Mouse (Mus musculus) brain, embryonic 14.5 days (tissue): Measurements from ENCODE around the gene Cct7. TPM values are rescaled to one million over a fixed set of nuclear protein-coding genes. Genes with fewer than 3 reads are reported as not detected.

ENCODE experiments used
- DNase-seq: peaks from one replicate; pipeline ENCODE4 v3.0.0-alpha.2; 2011; ENCODE audit warnings: low read depth
- CTCF ChIP-seq: fragments of 200-500 bp; IDR thresholded peaks from 2 replicates; pipeline ENCODE4 v1.5.1; 2012; ENCODE audit warnings: inconsistent platforms, mild to moderate bottlenecking, moderate library complexity, borderline replicate concordance; ENCODE audit not compliant: insufficient read depth, insufficient read length; ENCODE audit errors: extremely low read depth
- POLR2A ChIP-seq: fragments of 200-500 bp; IDR thresholded peaks from 2 replicates; pipeline ENCODE4 v1.6.1; 2012; ENCODE audit warnings: mild to moderate bottlenecking, inconsistent platforms, borderline replicate concordance; ENCODE audit not compliant: poor library complexity, insufficient read depth, insufficient read length, severe bottlenecking; ENCODE audit errors: extremely low read depth
- polyA plus RNA-seq: library from polyadenylated mRNA; depleted of rRNA; stranded (reverse); fragments of >200 nt; gene quantifications from 2 replicates; pipeline ENCODE4 v1.2.3, GENCODE M21; 2012

Cct7 gene
- polyA plus RNA-seq, 1 experiment, result 319 TPM

DNA sequence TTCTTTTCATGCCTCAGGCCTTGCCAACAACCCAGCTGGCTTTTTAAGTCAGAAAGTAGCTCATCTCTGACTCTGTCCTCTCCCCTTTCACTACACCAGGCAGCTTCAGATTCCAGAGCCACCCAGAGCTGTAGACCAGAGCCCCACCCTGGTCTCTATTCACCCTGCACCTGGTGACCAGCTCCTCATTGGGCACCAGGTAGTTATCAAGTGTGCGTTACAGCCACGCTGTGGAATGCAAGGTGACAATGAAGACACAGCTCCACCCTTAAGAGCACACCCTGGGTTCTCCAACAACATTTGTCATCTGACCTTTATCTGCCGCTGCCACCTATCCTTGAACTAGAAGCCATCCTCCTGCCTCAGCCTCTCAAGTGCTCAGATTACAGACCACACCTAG, 24.3 kb downstream of the Cct7 start:
- TF ChIP-seq POLR2A (no peak), CTCF (no peak)
- DNase-seq, result no peak

DNA sequence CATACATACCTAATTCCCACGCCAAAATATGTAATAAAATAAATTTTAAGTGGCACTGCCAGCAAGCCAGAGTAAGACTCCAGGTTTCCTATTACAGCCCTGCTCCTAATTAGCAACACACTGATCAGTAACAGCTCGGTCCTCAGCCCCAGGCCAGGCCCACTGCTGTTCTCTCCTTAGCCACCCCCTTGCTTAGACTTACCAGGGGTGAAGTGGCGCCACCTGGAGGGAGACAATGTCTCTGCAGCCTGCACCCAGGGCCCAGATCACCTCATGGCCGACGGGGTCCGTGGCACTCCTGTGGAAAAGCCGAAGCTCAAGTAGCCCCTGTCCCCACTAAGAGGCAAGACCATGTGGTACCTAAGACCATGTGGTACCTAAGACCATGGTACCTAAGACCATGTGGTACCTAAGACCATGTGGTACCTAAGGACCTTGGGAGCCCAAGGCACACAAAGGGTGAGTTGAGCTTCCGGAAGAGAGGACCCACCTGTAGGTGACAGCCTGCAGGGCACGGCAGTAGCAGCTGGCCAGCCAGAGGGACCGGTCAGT, 26.1 kb downstream of the Cct7 start:
- peak; percentile 33 for DNase-seq
- peak; percentile 55 for TF ChIP-seq CTCF
- TF ChIP-seq POLR2A, result no peak

DNA sequence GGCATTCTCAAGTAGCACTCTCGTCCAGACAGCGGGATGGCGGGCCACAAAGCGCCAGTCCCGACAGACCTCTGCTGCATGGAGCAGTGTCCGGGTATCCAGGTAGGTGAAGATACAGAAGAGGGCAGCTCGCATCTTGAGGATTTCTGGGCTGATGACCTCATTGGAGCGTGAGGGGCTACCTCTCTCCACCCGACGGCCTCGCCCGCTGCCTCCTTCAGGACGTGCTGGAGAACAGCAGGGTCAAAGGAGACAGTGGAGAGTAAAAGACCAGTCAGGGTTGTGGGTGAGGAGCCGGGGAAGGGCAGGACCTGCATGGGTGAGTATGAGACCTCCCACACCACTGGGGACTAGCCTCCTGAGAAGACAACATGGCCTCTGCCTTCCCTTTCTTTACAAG, 27.1 kb downstream of the Cct7 start:
- DNase-seq, result no peak
- TF ChIP-seq POLR2A (no peak), CTCF (no peak)

DNA sequence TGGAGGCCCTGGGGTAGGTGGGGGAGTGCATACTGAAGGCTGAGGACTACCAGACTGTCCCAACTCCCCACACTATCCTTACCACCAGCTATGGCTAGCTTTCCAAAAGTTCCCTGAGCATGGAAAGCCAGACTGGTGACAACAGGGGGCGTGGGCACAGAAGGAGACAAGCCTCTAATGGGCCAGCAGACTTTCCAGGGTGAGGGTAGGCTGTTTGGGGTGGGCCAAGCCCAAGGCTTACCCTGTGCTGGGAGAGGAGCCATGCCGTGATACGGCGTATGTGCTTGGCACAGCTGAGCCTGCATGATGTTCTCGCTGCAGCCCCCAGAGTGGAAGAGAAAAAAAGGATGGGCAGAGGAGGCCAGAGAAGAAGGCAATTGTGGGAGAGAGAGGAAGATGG, 28.7 kb downstream of the Cct7 start:
- no peak for DNase-seq
- TF ChIP-seq CTCF (no peak), POLR2A (no peak)

DNA sequence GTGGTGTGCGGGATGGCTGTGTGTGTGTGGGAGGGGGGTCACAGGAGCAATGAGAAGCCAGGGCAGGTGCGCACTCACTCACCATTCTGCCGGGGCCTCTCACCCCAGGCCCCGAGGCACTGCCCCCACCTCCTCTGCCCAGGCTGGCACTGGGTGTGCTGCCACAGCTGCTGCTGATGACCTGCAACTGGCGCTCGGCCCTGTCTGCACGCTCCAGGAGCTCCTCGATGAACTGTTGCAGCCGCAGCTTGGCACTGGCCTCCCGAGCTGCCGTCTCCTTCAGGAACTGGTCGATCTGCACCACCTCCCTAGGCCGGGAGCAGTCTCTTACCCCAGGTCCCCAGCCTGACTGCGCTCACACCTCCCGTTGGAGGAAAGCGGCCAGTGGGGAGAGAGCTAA, 29.4 kb downstream of the Cct7 start:
- TF ChIP-seq POLR2A, result no peak
- no peak for TF ChIP-seq CTCF
- DNase-seq, result no peak

DNA sequence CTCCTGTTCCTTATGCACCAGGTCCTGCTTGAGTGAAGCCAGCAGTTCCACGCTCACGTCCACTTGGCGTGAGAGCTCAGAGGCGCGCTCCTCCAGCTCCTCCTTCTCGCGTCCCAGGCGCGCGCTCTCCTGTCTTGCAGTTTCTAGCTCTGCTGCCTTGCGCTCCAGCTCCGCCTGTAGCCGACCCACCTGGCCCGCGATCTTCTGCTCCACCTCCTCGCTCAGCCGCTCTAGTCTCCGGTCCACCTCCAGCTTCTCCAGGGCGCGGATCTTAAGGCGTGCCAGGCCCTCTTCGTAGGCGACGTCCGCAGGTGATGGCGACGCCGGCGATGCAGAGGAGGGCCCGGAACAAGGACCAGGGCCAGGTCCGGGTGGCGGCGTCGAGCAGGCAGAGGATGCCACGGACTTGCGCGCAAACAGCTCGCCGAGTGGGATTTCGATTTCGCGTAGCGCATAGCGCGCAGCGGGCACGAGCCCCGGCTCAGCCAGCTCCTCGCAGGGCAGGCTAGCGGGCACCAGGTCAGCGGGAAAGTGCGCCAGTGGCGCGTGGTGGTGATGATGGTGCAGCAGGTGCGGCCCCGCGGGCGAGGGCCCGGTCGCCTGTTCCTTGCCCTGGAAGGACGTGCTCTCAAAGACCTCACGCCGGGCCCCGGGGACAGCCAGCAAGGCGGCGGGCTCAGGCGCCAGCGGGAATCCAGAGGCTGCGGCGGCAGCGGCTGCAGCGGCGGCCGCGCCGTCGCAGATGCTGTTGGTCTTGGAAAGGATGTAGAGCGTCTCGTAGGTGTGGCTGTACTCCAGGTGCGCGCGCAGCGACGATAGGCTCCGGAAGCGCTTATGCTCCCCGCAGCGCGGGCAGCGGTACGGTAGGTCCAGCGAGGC, 32.8 kb downstream of the Cct7 start:
- no peak for TF ChIP-seq CTCF
- TF ChIP-seq POLR2A, result no peak
- peak; percentile 45 for DNase-seq

DNA sequence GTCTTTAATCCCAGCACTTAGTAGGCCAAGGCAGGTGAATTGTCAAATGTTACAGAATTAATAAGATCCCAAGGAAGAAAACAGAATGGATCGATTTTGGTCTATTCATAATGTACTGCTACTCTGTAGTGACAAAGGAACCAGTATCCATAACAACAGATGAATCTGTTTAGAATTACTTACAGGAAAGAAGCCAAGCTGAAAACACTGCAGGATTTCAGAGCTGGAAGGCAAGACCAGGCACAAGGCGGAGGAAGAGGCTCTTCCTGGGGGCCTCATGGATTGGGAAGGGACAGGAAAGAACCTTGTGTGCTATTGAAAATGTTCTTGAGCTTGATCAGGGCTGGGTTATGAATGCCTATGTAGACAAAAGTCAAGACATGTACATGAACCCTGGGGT, 34.4 kb downstream of the Cct7 start:
- no peak for DNase-seq
- TF ChIP-seq POLR2A (no peak), CTCF (no peak)

DNA sequence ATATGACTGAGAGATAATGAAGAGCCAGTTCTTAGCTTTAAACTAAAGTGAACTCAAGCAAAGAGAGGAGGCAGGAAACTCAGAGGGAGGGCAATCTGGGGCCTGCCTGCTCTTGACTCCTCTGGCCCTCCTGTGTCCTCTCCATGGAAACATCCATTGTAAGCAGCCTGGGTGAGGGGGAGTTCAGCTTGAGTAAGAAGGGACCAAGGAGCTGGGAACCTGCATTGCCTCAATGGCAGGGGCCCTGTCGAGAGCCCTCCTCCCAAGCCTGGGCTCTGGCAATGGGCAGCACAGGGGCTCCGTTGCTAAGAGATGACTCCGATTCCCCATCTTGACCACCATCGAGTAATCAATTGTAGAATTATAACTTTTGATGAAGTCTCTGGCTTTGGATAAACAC, 37.2 kb downstream of the Cct7 start:
- TF ChIP-seq CTCF, result no peak
- no peak for TF ChIP-seq POLR2A
- no peak for DNase-seq

DNA sequence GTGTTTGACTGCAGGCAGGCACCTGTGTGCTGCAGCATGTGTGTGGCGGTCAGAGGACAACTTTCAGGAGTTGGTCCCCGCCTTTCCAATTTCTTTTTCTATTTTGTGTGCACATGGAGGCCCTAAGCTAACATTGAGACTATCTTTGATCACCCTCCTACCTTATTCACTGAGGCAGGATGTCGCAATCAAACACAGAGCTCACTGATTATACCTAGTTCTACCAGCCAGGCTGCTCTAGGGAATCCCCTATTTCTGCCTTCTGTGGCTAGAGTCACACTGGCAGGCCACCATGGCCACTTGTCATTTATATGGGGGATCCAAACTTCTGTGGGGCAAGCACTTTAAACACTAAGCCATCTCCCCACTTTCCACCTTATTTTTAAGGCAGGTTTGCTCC, 38.4 kb downstream of the Cct7 start:
- DNase-seq, result no peak
- TF ChIP-seq CTCF, result no peak
- no peak for TF ChIP-seq POLR2A

DNA sequence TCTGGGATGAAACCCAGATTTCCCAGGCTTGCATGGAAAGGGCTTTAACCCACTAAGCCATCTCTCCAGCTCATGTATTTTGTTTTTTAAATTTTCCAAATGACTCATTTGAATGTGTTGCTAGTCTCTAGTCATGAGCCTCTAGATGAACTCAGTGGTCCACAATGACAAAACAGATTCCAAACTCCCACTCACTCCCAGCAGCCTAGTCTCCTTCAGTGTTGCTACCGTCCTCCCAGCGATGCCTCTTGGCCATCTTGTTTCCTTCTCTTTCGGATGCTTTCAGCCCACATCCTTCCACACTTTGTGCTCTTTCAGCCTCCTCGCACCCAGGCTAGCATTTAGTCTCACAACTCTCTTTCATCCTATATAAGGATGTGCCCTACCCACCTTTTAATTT, 38.9 kb downstream of the Cct7 start:
- no peak for TF ChIP-seq POLR2A
- TF ChIP-seq CTCF, result no peak

DNA sequence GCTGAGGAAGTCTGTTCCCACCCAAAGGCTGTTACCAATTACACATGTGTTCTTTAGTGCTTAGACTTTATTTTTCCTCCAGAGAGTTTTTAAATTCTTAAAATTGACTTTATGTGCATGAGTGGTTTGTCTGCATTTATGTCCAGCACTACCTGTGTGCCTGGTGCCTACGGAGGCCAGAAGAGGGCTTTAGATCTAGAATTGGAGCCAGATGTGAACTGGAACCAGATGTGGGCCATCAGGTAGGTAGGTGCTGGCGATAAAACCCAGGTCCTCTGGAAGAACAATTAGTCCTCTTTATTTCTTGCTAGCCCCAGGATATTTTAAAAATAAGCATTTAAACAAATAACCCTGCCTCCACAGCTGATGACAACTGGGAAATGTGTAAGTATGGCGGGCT, 40.3 kb downstream of the Cct7 start:
- TF ChIP-seq CTCF (no peak), POLR2A (no peak)

More for the DNA sequence above, 38.9 kb downstream of the Cct7 start:
- DNase-seq, result no peak

DNA sequence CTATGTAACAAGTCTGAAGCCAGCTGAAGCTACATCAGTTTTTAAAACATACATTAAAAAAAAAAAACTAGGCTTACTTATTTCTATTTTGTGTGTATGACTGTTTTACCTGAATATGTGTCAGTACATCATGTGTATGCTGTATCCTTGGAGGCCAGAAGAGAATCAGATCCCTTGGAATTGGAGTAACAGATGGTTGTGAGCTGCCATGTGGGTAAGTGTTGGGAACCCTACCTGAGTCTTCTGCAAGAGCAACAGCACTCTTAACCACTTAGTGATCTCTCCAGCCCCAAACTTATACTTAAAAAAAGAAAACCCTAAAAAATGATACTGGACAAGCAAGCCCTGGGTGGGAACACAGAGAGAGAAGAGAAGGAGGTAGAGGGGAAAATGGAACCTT, 45.7 kb downstream of the Cct7 start:
- TF ChIP-seq CTCF, result no peak
- no peak for TF ChIP-seq POLR2A

More for the DNA sequence above, 40.3 kb downstream of the Cct7 start:
- no peak for DNase-seq

DNA sequence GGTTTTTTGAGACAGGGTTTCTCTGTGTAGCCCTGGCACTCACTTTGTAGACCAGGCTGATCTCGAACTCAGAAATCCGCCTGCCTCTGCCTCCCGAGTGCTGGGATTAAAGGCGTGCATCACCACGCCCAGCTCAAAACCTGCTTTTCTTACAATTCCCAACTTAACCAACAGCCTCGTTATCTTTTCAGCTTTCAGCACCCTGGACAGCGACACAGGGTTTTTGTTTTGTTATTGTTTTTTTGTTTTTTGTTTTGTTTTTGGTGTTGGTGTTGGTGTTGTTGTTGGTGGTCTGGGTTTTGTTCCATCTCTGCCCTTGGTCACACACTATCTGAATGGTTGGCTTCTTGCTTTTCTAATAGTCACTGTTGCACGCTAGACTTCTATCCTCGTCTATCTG, 46.8 kb downstream of the Cct7 start:
- no peak for DNase-seq
- TF ChIP-seq POLR2A (no peak), CTCF (no peak)

More for the DNA sequence above, 45.7 kb downstream of the Cct7 start:
- no peak for DNase-seq
